Mouse (Mus musculus) MEL (cell line): ENCODE measurements around the gene Pipox. TPM values are rescaled to one million over a fixed set of nuclear protein-coding genes. Genes with fewer than 3 reads are reported as not detected.

Source experiments
- DNase-seq: peaks from one replicate; pipeline ENCODE4 v3.0.0; 2011; ENCODE audit warnings: low read depth, low spot score
- H3K27ac ChIP-seq: 2 replicates; pipeline ENCODE4 v1.5.1; 2012; ENCODE audit warnings: low read depth, mild to moderate bottlenecking, control low read depth, low read length, moderate library complexity; ENCODE audit not compliant: control insufficient read depth
- H3K27me3 ChIP-seq, 2 experiments: fragments of 150-350 bp in 1 of 2; sonication (generic) in 1 of 2; 2 replicates each; pipeline ENCODE4 v1.6.1; 2012; ENCODE audit warnings: low read length in 2 of 2, mild to moderate bottlenecking in 2 of 2, improper control_type of control experiment in 1 of 2, moderate library complexity in 1 of 2; ENCODE audit not compliant: insufficient read depth in 2 of 2, control insufficient read depth in 1 of 2
- H3K36me3 ChIP-seq, 2 experiments: 2 replicates each; pipeline ENCODE4 v1.6.1; 2012 to 2014; ENCODE audit warnings: low read length in 2 of 2, improper control_type of control experiment in 1 of 2, inconsistent platforms in 1 of 2, mild to moderate bottlenecking in 1 of 2; ENCODE audit not compliant: insufficient read depth in 2 of 2, control insufficient read depth in 1 of 2
- H3K4me1 ChIP-seq, 2 experiments: fragments of 150-350 bp in 1 of 2; sonication (generic) in 1 of 2; 2 replicates each; pipeline ENCODE4 v1.6.1; 2012; ENCODE audit warnings: low read length in 2 of 2, improper control_type of control experiment in 1 of 2, mild to moderate bottlenecking in 1 of 2; ENCODE audit not compliant: insufficient read depth in 2 of 2, control insufficient read depth in 1 of 2
- H3K4me3 ChIP-seq, 2 experiments: fragments of 150-350 bp in 1 of 2; sonication (generic) in 1 of 2; 2 replicates each; pipeline ENCODE4 v1.5.1; 2012; ENCODE audit warnings: low read depth in 2 of 2, low read length in 2 of 2, mild to moderate bottlenecking in 2 of 2, moderate library complexity in 2 of 2, control low read depth in 1 of 2, improper control_type of control experiment in 1 of 2; ENCODE audit not compliant: control insufficient read depth in 1 of 2, insufficient read depth in 1 of 2
- H3K79me2 ChIP-seq: 2 replicates; pipeline ENCODE4 v1.6.1; 2012; ENCODE audit warnings: mild to moderate bottlenecking, low read length, moderate library complexity; ENCODE audit not compliant: control insufficient read depth, poor library complexity, insufficient read depth
- H3K9ac ChIP-seq: 2 replicates; pipeline ENCODE4 v1.6.1; 2012; ENCODE audit warnings: low read depth, mild to moderate bottlenecking, control low read depth, low read length, moderate library complexity; ENCODE audit not compliant: control insufficient read depth, poor library complexity, severe bottlenecking
- H3K9me3 ChIP-seq: fragments of 150-350 bp; sonication (generic); replicated peaks from 2 replicates; pipeline ENCODE4 v1.6.1; 2012; ENCODE audit warnings: mild to moderate bottlenecking, low read length, improper control_type of control experiment, moderate library complexity; ENCODE audit not compliant: insufficient read depth
- CHD1 ChIP-seq: IDR thresholded peaks from 2 replicates; pipeline ENCODE4 v1.6.1; 2012; ENCODE audit warnings: low read depth, mild to moderate bottlenecking, inconsistent platforms, low read length, improper control_type of control experiment
- CTCF ChIP-seq, 3 experiments: IDR thresholded peaks in 2 of 3; conservative IDR thresholded peaks in 1 of 3; 2 replicates each; pipeline ENCODE4 v1.5.1; 2011 to 2012; ENCODE audit warnings: low read length in 3 of 3, low read depth in 2 of 3, mild to moderate bottlenecking in 2 of 3, improper control_type of control experiment in 1 of 3, inconsistent platforms in 1 of 3, mixed read lengths in 1 of 3, moderate library complexity in 1 of 3; ENCODE audit not compliant: control insufficient read depth in 1 of 3, insufficient read depth in 1 of 3, poor library complexity in 1 of 3, severe bottlenecking in 1 of 3
- ELF1 ChIP-seq: IDR thresholded peaks from 2 replicates; pipeline ENCODE4 v1.6.1; 2014; ENCODE audit warnings: low read depth, mild to moderate bottlenecking, inconsistent platforms, low read length, improper control_type of control experiment, moderate library complexity
- EP300 ChIP-seq, 2 experiments: IDR thresholded peaks; 2 replicates each; pipeline ENCODE4 v1.6.1; 2011; ENCODE audit warnings: improper control_type of control experiment in 2 of 2, low read length in 2 of 2, low read depth in 1 of 2, mild to moderate bottlenecking in 1 of 2
- GABPA ChIP-seq: IDR thresholded peaks from 2 replicates; pipeline ENCODE4 v1.6.1; 2012; ENCODE audit warnings: low read depth, mild to moderate bottlenecking, inconsistent platforms, low read length, improper control_type of control experiment, moderate library complexity
- HCFC1 ChIP-seq: IDR thresholded peaks from 2 replicates; pipeline ENCODE4 v1.6.1; 2012; ENCODE audit warnings: low read depth, mild to moderate bottlenecking, inconsistent platforms, low read length, improper control_type of control experiment, moderate library complexity
- KAT2A ChIP-seq: conservative IDR thresholded peaks from 2 replicates; pipeline ENCODE4 v1.6.1; 2012; ENCODE audit warnings: low read depth, low read length, improper control_type of control experiment, inconsistent platforms
- MAFK ChIP-seq: IDR thresholded peaks from 2 replicates; pipeline ENCODE4 v1.6.1; 2011; ENCODE audit warnings: low read depth, mild to moderate bottlenecking, low read length, improper control_type of control experiment, borderline replicate concordance
- MAX ChIP-seq: IDR thresholded peaks from 2 replicates; pipeline ENCODE4 v1.6.1; 2011; ENCODE audit warnings: low read length, improper control_type of control experiment
- MAZ ChIP-seq: IDR thresholded peaks from 2 replicates; pipeline ENCODE4 v1.6.1; 2012; ENCODE audit warnings: low read depth, mild to moderate bottlenecking, inconsistent platforms, low read length, improper control_type of control experiment
- MYB ChIP-seq: IDR thresholded peaks from 2 replicates; pipeline ENCODE4 v1.6.1; 2011; ENCODE audit warnings: mild to moderate bottlenecking, low read depth, low read length, improper control_type of control experiment
- MYC ChIP-seq: IDR thresholded peaks from 2 replicates; pipeline ENCODE4 v1.6.1; 2011; ENCODE audit warnings: low read depth, mild to moderate bottlenecking, low read length, improper control_type of control experiment, moderate library complexity
- NELFE ChIP-seq: IDR thresholded peaks from 2 replicates; pipeline ENCODE4 v1.6.1; 2011; ENCODE audit warnings: low read depth, low read length, improper control_type of control experiment
- POLR2A ChIP-seq, 2 experiments: IDR thresholded peaks; 2 replicates each; pipeline ENCODE4 v1.6.1; 2011 to 2012; ENCODE audit warnings: low read length in 2 of 2, mild to moderate bottlenecking in 2 of 2, control low read depth in 1 of 2, improper control_type of control experiment in 1 of 2, low read depth in 1 of 2, moderate library complexity in 1 of 2; ENCODE audit not compliant: control insufficient read depth in 1 of 2, insufficient read depth in 1 of 2, poor library complexity in 1 of 2
- POLR2AphosphoS2 ChIP-seq: IDR thresholded peaks from 2 replicates; pipeline ENCODE4 v1.6.1; 2011; ENCODE audit warnings: low read length, improper control_type of control experiment
- TBP ChIP-seq: IDR thresholded peaks from 2 replicates; pipeline ENCODE4 v1.8.0; 2011; ENCODE audit warnings: low read depth, low read length, improper control_type of control experiment
- UBTF ChIP-seq: IDR thresholded peaks from 2 replicates; pipeline ENCODE4 v1.6.1; 2012; ENCODE audit warnings: low read depth, mild to moderate bottlenecking, inconsistent platforms, low read length, improper control_type of control experiment, moderate library complexity, borderline replicate concordance; ENCODE audit not compliant: insufficient read depth
- ZMIZ1 ChIP-seq: IDR thresholded peaks from 2 replicates; pipeline ENCODE4 v1.6.1; 2012; ENCODE audit warnings: low read depth, mild to moderate bottlenecking, inconsistent platforms, low read length, improper control_type of control experiment, moderate library complexity
- polyA plus RNA-seq, 2 experiments: library from polyadenylated mRNA; stranded (reverse) in 1 of 2; unstranded in 1 of 2; fragments of >175 nt in 1 of 2; fragments of >200 nt in 1 of 2; gene quantifications; 2 replicates each; pipeline versions ENCODE4 v1.2.1 to v1.2.4; 2012; ENCODE audit warnings: low replicate concordance in 2 of 2, low read depth in 1 of 2; ENCODE audit not compliant: insufficient read length in 2 of 2, insufficient read depth in 1 of 2, missing spikeins in 1 of 2
- total RNA-seq: library from RNA; depleted of rRNA; stranded (reverse); fragments of 300-350 nt; gene quantifications from 2 replicates; pipeline ENCODE4 v1.2.3, GENCODE M21; 2012

Pipox gene
- total and polyA plus RNA-seq, 3 experiments, result not detected

DNA sequence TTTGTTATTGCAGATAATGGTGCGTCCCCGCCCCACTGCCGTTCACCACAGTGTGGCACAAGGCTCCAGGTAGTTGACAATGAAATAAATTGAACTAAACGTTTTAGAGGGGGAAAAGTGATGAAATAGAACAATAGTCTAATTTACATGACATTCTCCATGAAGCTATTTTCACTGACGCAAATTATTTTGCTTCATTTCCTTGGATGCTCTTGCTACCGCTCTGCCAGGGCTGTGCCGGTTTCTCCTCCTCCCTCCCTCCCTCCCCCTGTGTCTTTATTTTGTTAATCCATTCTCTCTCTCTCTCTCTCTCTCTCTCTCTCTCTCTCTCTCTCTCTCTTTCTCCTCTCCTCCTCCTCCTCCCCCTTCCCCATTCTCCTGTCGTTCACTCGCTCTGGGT is 35.3 kb downstream of the Pipox start:
- Histone ChIP-seq H3K9me3 (no peaks in the 10 kb centered on the region), H3K27ac (no peak overlapping the region), H3K27me3 (no peaks in the 10 kb centered on the region), H3K4me3 (no peak overlapping the region), H3K9ac (no peak overlapping the region), H3K36me3 (no peaks in the 10 kb centered on the region), H3K4me1 (0 out of 4 replicates have a peak, but pooled peaks cover 0 to 4% of the 10 kb centered on the region in 2 experiments), H3K79me2 (no peaks in the 10 kb centered on the region)
- TF ChIP-seq NELFE (no peak), ELF1 (no peak), EP300 (IDR thresholded peaks at IDR 0.05; ENCODE audit: low read depth in 1 of 2, low read length in 2 of 2) (no peak), MYB (no peak), MAX (no peak), CTCF (IDR thresholded peaks at IDR 0.05 in 2 of 3, conservative IDR thresholded peaks at IDR 0.05 in 1 of 3; ENCODE audit: control insufficient read depth in 1 of 3, insufficient read depth in 1 of 3, low read depth in 2 of 3, low read length in 3 of 3, poor library complexity in 1 of 3, severe bottlenecking in 1 of 3) (no peak), POLR2A (IDR thresholded peaks at IDR 0.05; ENCODE audit: control insufficient read depth in 1 of 2, insufficient read depth in 1 of 2, low read depth in 1 of 2, low read length in 2 of 2, poor library complexity in 1 of 2) (no peak), HCFC1 (no peak), ZMIZ1 (no peak), MYC (no peak), GABPA (no peak), CHD1 (no peak), TBP (no peak), MAFK (no peak)
- no peak for DNase-seq

GRCm38 (mm10) chr11:77857089-77857488 is 36.8 kb downstream of the Pipox start:
- Histone ChIP-seq H3K9ac (no peak overlapping the region), H3K27ac (no peak overlapping the region), H3K27me3 (no peaks in the 10 kb centered on the region), H3K36me3 (no peaks in the 10 kb centered on the region)
- no peak for DNase-seq
- TF ChIP-seq POLR2AphosphoS2, result no peak
- no peak for TF ChIP-seq KAT2A
- TF ChIP-seq MAZ, result no peak
- TF ChIP-seq UBTF, result no peak
- TF ChIP-seq, all 39 proteins: peak for 0
- 0 out of 4 replicates have a peak, but pooled peaks cover 0 to 4% of the 10 kb centered on the region in 2 experiments for H3K4me1 ChIP-seq
- H3K79me2 ChIP-seq, result no peaks in the 10 kb centered on the region
- no peak overlapping the region for H3K4me3 ChIP-seq
- no peaks in the 10 kb centered on the region for H3K9me3 ChIP-seq
